Mouse (Mus musculus) activated CD4-positive, CD25-positive, alpha-beta regulatory T cell, adult 4 months (primary cell): ENCODE measurements around the gene Pde7b. TPM values are rescaled to one million over a fixed set of nuclear protein-coding genes. Genes with fewer than 3 reads are reported as not detected.
"Not testable (repeated sequence)": the region's sequence is repeated elsewhere in the genome, so short reads cannot be mapped to it uniquely, and the experiment has no call there.

Experiments used
- ATAC-seq: one replicate; pipeline ENCODE4 v1.8.0; 2017
- polyA plus RNA-seq, 2 experiments: library from polyadenylated mRNA; unstranded; fragments of 100-300 nt; shearing (Covaris generic); gene quantifications; one replicate each; pipeline ENCODE4 v1.2.1; 2017

Pde7b gene
- polyA plus RNA-seq, 2 experiments from 2014 or later = not detected

DNA sequence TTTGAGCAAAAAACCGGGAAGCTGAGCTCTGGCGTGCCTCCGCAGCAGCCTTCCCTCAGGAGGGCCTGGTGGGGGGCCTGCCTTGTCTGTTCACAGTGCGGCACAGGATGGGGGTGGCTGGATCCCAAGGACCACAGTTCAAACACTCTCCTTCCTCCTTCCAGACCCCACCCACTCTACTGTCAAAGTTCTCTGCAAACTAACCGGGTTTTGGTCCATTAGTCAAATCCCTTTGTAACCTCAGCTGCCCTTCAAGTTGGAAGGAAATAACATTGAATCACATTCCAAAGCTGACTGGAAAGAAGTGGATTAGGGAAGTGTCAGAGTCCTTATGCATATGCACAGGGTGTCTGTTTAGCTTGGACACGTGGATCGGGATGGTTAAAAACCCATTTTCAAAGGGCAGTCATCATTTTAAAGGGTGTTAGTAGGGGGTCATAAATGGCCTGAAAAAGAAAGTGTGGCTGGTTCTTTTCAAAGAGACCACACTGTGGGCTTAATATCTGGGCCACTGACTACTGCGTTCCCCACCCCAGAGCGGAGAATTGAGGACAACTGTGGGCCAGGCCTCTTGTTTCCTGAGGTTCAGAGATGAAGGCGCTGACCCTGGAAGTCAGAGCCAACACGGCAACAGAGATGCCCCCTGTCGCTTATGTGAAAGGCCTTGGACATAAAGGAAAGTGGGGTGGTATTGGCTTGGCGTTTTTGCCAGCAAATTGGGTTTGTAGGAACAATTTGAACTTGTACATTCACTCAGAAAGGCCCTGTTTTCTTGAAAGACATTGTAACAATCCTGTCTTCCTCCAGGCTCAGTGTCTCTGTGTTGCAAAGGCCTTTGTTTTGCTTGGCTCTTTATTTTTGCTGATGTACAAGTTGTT is 175.8 kb downstream of the Pde7b start:
- no peak for ATAC-seq

DNA sequence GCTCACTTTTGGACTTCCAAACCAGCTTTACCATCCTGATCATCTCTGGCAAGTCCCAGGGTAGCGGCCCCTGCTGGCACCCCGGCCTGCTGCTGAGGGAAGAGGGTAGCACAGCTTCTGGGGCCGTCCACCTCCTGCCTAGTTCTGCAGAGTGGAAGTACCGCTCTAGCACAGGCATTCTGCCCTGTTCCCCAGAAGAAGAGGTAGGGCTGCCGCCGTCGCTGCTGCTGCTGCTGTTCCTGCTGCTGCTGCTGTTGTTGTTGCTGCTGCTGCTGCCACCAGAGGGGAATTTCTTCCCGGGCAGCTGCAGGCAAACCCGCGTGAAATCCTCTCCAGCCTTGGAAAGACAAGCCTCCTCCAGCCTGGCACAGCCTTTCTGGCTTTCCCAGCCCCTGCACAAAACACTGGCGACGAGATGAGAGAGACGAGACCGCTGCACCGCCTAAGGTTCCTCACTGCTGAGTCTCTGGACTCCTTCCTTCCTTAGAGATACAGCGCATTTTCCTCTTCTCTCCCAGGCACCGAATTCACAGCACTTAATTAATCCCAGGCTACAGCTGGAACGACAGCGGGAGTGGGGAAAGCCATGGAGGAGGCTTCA is 176.8 kb downstream of the Pde7b start:
- ATAC-seq = no peak

DNA sequence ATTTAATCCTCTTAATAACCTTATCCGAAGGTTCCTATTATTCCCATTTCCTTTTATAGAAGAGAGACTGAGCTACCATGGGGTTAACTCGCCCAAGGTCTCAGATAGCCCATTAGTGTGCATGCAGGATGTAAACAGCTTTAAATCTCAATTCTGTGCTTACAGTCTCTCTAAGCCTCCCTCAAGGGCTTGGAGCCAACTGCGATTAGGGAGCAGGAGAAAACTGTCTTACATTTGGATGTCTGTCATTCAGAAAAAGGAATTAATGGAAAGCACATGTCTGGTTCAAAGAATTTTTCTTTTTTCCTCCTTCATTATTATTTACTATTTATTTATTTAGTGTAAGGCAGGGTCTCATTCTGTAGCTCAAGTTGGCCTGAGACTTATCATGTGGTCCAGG is 181.8 kb downstream of the Pde7b start:
- ATAC-seq = no peak

DNA sequence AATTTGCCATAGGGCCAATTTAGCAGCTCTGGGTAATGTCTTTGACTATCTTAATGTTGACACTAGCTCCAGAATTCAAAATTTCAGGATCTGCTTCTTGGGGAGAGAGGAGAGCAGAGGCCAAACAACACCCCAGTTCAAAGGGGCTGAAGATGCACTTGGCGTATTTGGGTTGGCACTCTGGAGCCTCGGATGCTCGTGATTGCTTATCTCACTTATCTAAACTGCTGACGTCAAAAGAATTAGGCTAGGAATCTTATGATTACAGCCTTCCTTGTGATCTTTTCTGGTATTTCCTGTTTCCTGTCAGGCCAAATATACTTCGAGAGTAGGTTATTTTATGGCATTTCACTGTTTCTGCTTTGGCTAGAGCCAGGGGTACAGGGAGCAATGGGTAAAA is 191.1 kb downstream of the Pde7b start:
- no peak for ATAC-seq

DNA sequence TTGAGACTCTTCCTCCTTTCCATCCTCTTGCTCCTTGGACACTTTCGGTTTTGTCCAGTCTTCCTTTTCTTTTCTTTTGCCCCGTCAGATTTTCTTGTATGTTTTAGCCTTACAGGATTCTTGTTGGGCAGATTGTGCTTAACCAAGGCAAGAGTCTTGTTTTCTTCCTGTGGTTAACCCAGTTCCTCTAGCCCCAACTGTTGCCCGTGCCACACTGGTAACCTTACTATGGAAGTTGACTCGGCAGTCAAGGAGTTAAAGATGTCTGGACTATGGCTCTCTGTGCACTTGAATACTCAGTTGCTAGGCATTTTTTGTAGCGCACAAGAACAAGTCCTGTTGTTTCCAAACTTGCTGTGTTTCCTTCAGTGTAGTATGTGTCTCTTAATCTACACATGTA is 193.0 kb downstream of the Pde7b start:
- ATAC-seq = no peak

DNA sequence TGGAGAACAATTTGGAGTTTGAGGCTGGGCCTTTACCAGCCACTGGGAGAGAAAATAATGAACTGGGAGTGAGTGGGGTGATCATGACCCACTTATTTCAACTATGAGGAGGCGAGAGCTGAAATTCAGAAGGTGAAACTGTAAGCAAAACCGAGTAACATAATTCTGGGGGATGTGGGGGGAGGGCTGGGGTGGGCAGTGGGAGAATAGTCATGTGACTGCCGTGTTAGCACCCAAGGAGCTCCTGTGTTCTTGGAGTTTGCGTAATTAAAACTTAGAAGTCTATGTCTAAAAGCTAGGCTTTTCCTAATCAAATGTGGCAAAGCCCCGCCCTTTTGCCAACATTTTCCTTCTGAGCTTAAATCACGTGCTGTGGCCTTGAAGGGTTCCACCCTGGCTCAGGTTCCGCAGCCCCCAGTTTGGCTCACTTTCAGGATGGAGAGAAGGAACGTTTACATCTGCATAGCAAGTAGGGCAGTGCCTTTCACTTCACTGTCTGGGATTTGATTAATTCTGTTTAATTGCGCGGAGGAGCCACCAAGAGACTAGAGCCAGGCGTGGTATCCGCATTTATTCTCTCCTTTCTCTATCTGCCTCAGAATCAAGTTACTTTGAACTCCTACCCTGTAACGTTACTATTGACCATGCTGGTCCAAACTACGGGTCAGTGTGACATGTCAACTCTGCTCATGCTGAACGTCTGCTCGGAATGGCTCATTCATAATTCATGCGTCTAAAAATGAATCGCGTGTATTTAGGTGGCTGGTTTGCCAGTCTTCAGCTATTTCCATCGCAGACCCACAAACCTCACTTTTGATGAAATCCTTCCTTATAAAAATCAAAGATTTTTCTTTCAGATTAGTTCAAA is 196.1 kb downstream of the Pde7b start:
- ATAC-seq = no peak

DNA sequence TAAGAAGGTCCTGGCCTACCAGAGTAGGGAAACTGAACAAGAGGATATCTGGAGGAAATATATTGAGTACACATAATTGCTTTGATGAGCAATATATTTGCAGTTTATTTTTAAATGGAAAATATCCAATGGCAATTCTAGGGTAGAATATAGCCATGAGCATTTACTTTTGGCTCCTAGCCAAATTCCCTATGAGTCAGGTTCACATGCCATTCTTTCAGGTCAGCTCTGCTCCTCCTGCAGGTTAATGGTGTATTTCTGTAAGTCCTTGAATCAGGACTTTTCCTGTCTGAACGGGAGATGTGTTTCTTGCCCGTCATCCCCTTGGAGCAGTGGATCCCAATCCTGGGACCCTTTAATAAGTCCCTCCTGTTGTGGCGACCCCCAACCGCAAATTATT is 197.1 kb downstream of the Pde7b start:
- no peak for ATAC-seq

DNA sequence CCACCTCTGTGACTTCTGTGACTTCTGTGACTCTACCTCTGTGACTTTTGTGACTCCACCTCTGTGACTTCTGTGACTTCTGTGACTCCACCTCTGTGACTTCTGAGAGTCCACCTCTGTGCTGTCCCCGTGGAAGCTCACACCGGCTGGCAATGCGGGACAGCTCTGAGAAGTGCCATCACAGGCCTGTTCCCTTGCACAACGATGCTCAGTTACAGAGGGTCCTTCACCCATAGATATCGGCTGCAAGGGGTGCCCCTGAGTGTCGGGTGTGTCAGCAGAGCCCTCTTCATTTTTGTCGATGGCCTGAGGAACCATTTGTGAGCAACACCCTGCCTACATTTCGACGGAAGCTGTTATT is 206.4 kb downstream of the Pde7b start:
- ATAC-seq = no peak

DNA sequence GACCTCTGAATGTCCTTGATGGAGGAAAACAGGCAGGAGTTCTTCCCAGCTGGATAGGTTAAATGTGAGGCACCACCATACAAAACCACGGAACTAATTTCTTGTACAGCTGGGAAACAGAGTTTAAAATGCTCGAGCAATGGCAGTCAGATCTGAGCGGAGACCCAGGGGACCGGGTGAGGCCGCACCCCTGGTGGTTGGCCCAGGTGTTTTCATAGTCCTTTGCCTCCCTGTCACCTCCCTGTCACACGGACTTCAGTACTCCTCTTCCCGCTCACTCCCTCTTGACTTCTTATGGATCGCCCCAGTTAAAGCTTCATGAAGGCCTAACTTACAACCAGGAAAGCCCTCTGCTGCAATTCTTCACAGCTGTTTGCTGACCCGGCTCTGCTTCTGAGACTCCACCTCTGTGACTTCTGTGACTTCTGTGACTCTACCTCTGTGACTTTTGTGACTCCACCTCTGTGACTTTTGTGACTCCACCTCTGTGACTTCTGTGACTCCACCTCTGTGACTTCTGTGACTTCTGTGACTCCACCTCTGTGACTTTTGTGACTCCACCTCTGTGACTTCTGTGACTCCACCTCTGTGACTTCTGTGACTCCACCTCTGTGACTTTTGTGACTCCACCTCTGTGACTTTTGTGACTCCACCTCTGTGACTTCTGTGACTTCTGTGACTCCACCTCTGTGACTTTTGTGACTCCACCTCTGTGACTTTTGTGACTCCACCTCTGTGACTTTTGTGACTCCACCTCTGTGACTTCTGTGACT is 206.9 kb downstream of the Pde7b start:
- not testable (repeated sequence) for ATAC-seq

DNA sequence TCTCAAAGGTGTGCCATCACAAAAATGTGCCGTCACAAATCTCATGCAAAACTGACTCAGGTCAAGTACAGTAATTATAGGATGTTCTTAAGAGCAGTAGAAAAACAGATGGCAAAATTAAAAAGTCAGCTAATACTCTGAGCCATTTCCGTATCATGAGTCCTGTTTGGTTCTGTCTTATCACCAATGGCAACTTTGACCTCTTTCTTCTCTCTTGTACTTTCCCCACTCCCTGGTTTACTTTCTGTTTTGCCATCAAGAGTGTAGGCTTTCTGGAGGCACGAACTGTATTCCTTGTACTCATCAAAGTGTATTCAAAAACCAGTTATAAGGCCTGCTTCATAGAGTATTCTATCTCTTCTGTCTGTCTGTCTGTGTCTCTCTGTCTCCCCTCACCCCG is 211.0 kb downstream of the Pde7b start:
- no peak for ATAC-seq

DNA sequence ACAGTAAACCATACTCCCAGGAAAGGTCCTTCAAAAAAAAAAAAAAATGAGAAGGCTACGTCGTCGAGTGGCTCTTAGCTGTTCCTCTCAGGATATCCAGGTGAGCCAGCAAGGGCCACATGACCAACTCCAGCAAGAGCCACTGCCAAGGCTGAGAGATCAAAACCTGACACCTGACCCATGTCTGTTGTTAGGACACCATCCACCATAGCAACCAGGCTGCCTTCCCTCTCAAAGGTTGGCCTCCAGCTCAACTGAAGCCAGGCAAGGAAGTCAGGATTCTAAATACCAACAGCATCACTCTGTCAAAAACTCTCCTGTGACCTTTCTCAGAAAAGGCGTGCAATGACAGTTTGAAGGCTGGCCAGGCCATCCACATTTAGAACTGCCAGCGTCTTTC is 211.4 kb downstream of the Pde7b start:
- no peak for ATAC-seq

DNA sequence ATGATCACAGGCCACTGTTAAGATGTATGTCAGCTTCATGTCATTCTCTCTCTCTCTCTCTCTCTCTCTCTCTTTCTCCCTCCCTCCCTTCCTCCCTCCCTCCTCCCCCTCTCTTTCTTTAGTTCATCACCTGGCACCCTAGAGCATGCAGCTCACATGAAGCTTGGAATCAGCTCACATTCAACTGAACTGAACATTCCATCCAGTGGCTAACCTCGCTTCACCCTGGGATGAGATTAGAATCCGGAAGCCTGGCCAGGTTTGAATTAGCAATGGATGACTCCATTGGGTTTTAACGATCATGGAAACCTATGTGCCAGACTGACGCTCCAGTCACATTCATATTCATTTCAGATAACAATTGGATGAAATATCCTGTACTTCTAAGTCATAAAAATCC is 215.1 kb downstream of the Pde7b start:
- no peak for ATAC-seq

DNA sequence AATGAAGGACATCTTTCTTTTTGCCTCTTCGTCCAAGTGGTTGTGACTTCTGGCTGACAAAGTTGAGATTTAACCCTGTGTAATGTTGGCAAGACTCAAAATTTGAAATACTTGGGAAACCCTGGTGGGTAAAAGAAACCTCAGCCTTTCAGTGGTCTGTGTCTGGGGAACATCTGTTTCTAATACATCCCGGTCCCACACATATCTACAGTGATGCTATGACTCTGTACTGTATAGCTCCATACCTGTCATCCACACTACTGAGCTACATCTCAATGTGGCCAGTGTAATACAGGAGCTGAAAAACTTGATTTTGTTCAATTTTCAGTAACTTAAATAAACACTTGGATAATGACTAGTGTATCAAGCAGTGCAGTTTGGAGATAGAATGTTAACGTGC is 216.4 kb downstream of the Pde7b start:
- ATAC-seq = no peak

DNA sequence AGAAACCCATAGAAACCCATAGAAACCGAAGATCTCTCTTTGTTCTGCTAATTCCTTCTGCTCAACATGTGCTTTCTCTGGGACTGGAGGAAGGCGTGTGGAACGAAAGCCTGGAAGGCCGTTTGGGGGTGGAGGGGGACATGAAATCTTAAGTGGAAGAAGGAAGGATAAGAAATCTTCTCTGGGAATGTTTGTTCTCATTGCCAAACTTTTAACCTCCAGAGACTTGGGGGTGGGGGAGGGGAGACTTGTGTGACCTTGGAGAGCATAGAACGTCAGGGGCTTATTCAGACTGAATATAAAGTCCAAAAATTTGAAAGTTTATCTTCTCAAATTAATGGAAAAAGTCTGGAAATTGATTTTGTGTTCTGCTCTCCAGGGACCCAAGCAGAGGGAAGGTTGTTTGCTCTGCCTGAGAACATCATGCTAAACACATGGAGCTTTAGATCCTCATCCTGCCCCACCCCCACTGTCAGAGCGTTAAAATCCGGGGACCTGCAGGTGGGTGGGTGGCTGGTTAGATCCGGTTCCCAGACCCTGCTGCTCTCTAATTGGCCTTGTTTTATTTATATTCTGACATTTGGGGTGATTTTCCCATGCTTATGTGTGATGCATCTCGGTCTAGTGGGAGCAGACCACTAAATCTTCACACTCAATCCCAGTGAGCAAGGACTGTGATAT is 217.0 kb downstream of the Pde7b start:
- no peak for ATAC-seq

DNA sequence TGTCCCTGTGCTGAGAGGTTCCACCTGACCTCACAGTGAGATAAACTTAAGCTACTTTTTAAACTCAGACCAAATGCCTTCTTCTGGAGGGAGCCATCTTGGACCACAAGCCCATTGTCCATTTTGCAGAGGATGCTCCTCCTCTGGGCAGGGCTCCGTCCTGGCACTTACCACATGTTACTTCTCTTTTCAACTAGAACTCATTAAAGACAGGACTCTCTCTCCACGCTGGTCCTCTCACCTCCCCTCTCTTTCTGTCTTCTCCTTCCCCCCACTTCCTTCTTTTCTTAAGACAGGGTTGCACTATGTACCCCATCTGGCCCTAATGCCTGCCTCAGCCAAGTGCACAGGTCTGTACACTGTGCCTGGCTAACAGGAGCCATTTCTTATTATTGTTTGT is 217.8 kb downstream of the Pde7b start:
- ATAC-seq = no peak

DNA sequence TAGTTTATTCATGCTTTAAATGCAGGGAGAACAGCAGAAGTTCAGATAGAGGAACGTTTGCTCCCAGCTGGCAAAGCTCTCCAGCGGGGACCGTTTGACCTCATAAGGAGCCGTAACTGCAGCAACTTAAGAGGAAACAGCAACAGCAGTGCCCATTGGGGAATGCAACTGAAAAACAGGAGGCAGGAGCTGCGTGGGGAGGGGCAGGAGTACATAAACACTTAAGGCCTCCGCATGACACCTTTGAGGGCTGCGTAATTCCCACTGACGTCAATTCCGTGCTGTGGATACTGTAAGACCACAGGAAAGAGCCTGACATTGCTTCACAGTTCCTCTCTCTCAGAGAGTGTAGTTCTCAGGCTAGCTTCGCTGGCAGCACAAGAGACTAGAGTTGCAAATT is 219.4 kb downstream of the Pde7b start:
- ATAC-seq = no peak

DNA sequence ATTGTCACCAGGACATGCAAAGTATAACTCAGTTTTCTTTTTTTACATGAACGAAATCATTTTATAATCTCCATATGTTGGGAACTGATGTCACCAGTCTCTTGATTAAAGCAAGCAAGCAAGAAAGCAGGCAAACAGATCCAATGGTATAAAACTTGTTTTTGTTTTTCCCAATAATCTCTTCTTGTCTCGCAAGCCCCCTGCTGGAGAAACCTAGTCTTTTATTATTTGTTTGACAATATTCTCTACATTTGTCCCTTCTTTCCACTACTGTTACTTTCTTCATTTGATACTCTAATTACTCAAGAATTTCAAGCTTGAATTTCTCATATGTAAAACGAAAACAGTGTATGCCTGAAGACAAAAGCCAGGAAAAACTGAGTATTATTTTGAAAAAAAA is 220.1 kb downstream of the Pde7b start:
- no peak for ATAC-seq

DNA sequence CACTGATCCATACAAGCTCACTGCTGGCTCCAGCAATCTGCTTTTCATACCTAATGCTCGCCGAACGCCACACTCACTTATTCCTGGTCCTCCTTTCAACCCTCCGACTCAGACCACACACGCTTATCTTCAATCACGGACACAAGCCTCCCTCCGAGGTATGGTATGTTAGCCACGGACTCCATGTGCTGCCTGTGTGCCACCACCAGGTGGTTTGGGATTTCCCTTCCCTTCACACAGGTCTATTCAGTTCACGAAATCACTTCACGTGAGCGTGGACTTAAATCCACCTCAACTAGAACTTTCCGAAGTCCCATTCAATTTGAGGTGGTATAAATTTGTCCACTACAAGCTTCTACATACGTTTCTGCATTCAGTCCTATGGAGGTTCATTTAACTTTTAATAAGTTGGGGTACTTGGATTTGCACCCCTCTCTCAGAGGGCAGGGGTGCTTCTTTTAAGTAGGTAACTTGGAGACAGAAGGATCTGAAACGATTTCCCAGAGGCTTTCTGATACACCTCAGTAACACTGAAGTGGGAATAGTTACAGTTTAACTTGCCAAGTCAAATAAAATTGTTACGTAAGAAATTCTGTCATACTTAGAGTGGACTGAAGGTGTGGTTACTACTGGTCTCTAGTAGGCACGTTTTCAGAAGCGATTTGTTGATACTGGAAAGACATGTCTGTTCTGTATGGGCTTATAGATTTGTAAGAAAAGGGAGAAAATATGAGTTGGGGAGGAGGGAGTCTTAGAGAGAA is 221.4 kb downstream of the Pde7b start:
- no peak for ATAC-seq

DNA sequence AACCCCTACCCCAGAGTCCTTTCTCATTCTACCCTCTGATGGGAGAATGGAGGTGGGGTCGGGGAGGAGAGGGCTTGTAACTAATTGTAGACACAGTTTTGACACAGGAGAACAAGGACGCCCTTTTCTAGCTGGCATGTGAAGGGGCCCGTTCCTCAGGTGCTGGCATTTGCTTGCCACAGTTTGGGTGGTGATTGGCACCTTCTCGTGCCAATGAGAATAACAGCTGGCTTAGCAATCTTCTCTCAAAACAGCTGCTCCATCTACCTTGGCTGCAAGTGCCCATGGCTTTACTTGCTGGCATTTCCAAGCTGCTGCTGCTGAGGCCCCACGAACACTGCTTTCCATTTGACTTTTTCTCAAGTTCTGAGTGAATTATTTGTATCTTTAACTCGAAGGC is 223.7 kb downstream of the Pde7b start:
- ATAC-seq = no peak

DNA sequence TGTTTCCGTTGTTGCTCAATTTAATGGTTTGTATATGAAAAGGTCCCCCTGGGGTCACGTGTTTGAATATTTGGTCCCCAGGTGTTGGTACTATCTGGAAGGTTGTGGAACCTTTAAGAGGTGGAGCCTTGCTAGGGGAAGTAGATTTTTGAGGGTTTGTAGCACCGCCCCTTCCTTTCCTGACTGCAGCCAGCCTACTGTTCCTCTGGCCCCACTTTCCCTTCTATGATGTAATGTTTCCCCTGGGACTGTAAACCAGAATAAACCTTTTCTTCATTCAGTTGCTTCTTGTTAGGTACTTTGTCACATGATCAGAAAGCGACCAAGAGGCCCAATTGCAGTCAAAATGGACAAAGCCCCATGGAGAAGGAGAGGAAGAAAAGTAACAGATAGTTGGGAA is 229.8 kb downstream of the Pde7b start:
- no peak for ATAC-seq

DNA sequence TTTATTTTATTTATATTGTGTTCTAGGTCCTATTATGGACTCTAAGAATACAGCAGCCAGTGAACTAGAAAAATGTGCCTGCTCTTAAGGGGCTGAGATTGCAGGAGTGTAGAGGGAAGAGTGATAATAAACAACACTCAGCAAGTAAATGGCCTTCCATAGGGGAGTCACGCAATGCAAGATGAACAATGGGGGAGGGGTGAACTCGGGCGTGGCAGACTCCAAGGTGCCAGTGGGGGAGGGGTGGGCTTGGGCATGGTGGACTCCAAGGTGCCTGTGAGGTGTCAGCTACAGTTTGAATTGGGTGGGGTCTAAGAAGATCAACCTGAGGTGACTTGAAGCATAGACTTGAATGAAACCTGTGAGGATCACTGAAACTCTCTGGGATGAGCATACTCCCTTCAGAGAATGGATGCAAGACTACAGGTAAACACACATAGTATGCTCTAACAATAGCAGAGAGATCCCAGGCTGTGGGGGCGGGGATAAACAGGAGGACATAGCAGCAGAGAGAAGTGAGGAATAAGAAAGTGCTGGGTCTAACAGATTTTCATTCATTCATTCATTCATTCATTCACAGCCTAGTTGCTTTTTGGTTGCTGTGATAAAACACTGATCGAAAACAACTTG is 230.9 kb downstream of the Pde7b start:
- ATAC-seq = no peak
